ENCODE assay signal across 8 mouse cellular contexts in genomic region chrX:139870300-139870711, GRCm38 (mm10). TPM values are rescaled to one million over a fixed set of nuclear protein-coding genes. Genes with fewer than 3 reads are reported as not detected.
DNase-seq lines count a peak whose midpoint lies in the region; ATAC-seq and TF ChIP-seq lines count a peak whose summit lies in the region.

No protein-coding gene starts in this region.

- peak; percentile 50; the same call in 1 of the 2 replicates for ATAC-seq in common myeloid progenitor, adult 5-6 weeks (replicated peaks; ENCODE audit: low read depth, poor library complexity, severe bottlenecking)
- peak; percentile 44; the same call in 1 of the 2 replicates for ATAC-seq in granulocyte monocyte progenitor cell, adult 5-6 weeks (replicated peaks; ENCODE audit: poor library complexity, severe bottlenecking)
- peak; percentile 73 for ATAC-seq in intestine, embryonic 16.5 days
- ATAC-seq in liver, postnatal 0 days = 0 out of 2 replicates have a peak, but pooled peaks have one; percentile 50

- peak; percentile 4 to 16 for DNase-seq in layer of hippocampus, postnatal 10 days (ENCODE audit: low spot score in 2 of 2)
- no peak for DNase-seq in layer of hippocampus, adult 9-11 months
- peak; percentile 26 for DNase-seq in liver, postnatal 0 days
- DNase-seq in urinary bladder, postnatal 25 days (ENCODE audit: low spot score) = no peak

- no peaks in the 10 kb centered on the region for H3K4me1 ChIP-seq in intestine, embryonic 16.5 days (ENCODE audit: control insufficient read depth, insufficient read depth, low read length)
- H3K4me1 ChIP-seq in liver, postnatal 0 days (ENCODE audit: insufficient read depth) = no peaks in the 10 kb centered on the region
- H3K4me1 ChIP-seq in olfactory bulb, adult 2 months (ENCODE audit: control insufficient read depth, insufficient read depth, low read length) = no peaks in the 10 kb centered on the region

- no peaks in the 10 kb centered on the region; the same call in 1 of the 2 replicates for H3K27me3 ChIP-seq in intestine, embryonic 16.5 days (replicated peaks; ENCODE audit: control insufficient read depth, insufficient read depth, low read length)
- H3K27me3 ChIP-seq in liver, postnatal 0 days (ENCODE audit: insufficient read depth, low read length) = no peaks in the 10 kb centered on the region

- H3K27ac ChIP-seq in intestine, embryonic 16.5 days (ENCODE audit: low read length) = no peak overlapping the region
- no peak overlapping the region for H3K27ac ChIP-seq in liver, postnatal 0 days (ENCODE audit: low read depth)
- no peak overlapping the region for H3K27ac ChIP-seq in olfactory bulb, adult 2 months (ENCODE audit: insufficient read depth, low read depth, low read length)

- TF ChIP-seq EP300 in liver, postnatal 0 days (IDR thresholded peaks at IDR 0.05; ENCODE audit: low read depth) = no peak

- H3K9me3 ChIP-seq in intestine, embryonic 16.5 days (ENCODE audit: control insufficient read depth, low read length) = no peaks in the 10 kb centered on the region
- H3K9me3 ChIP-seq in liver, postnatal 0 days (ENCODE audit: low read length) = no peaks in the 10 kb centered on the region

- peak overlapping the region; percentile 64 for H3K4me3 ChIP-seq in intestine, embryonic 16.5 days (ENCODE audit: low read length)
- peak overlapping the region; percentile 60 for H3K4me3 ChIP-seq in liver, postnatal 0 days (ENCODE audit: low read depth, low read length)
- peak overlapping the region; percentile 95 for H3K4me3 ChIP-seq in olfactory bulb, adult 2 months (ENCODE audit: insufficient read depth, low read depth, low read length)

- H3K36me3 ChIP-seq in intestine, embryonic 16.5 days (ENCODE audit: control insufficient read depth, insufficient read depth, low read length) = no peaks in the 10 kb centered on the region
- no peaks in the 10 kb centered on the region for H3K36me3 ChIP-seq in liver, postnatal 0 days (replicated peaks; ENCODE audit: insufficient read depth, low read length)

- H3K9ac ChIP-seq in intestine, embryonic 16.5 days (ENCODE audit: low read depth, low read length) = no peak overlapping the region; the same call in 1 of the 2 replicates
- H3K9ac ChIP-seq in liver, postnatal 0 days (replicated peaks) = no peak overlapping the region

- TF ChIP-seq CTCF in liver, postnatal 0 days (IDR thresholded peaks at IDR 0.05; ENCODE audit: low read depth) = peak; percentile 25
- TF ChIP-seq CTCF in olfactory bulb, adult 2 months (IDR thresholded peaks at IDR 0.05; ENCODE audit: insufficient read depth, low read depth, low read length) = no peak

- TF ChIP-seq POLR2A in olfactory bulb, adult 2 months (IDR thresholded peaks at IDR 0.05; ENCODE audit: insufficient read depth, low read depth, low read length) = no peak

- WGBS in intestine, embryonic 16.5 days = 22% methylated on average over 15 of the region's 15 CpGs
- WGBS in liver, postnatal 0 days (ENCODE audit: insufficient replicate concordance) = 14% methylated on average over 15 of the region's 15 CpGs
- 18% methylated on average over 15 of the region's 15 CpGs for WGBS in olfactory bulb, adult 2 months

- peak overlapping the region; percentile 66 for H3K4me2 ChIP-seq in intestine, embryonic 16.5 days (ENCODE audit: low read depth, low read length)
- peak overlapping the region; percentile 75 for H3K4me2 ChIP-seq in liver, postnatal 0 days (ENCODE audit: low read depth, low read length)

RNA-seq across cellular contexts. Expression of gene Morc4, which starts 1.2 kb away (rescaled TPM):
- total RNA-seq in layer of hippocampus, postnatal 10 days (2021) = 1 to 10 TPM; 5.6 to 6.5 TPM
- 3.1 and 3.7 TPM in 2 replicates for total RNA-seq in common myeloid progenitor, adult 5-6 weeks (2017)
- 2.6 and 6.1 TPM in 2 replicates for total RNA-seq in granulocyte monocyte progenitor cell, adult 5-6 weeks (2014; fragmentation: Nextera tagmentation)
- 2.2 and 5.7 TPM in 2 replicates for total RNA-seq in granulocyte monocyte progenitor cell, adult 5-6 weeks (2017)
- polyA plus RNA-seq in intestine, embryonic 16.5 days (2015; fragmentation: Nextera tagmentation; extraction: Ambion mirVana) = 8.7 and 10.4 TPM in 2 replicates
- 12.4 and 16.1 TPM in 2 replicates for polyA plus RNA-seq in liver, postnatal 0 days (2015; fragmentation: Nextera tagmentation; extraction: Ambion mirVana)
- polyA plus RNA-seq in olfactory bulb, adult 2 months (2012; ENCODE audit: insufficient read depth, insufficient read length, low replicate concordance, missing spikeins) = not detected in 2 replicates

Comparison
In these comparisons a context has a peak if more than half of its experiments do, and no peak if none do; other contexts are left out.
1. DNase-seq: peak in layer of hippocampus, postnatal 10 days (2 of 2) and liver, postnatal 0 days (single experiment); none in layer of hippocampus, adult 9-11 months (single experiment) and urinary bladder, postnatal 25 days (single experiment).
2. Peak in every context shown above with its lines, with median percentiles within 50 percentile points of each other: ATAC-seq and H3K4me3 ChIP-seq.